Mouse (Mus musculus) right cerebral cortex, postnatal 25 days (tissue): ENCODE measurements around the gene Rpp40.

ENCODE experiments used
- DNase-seq: peaks from one replicate; pipeline ENCODE4 v3.0.0; 2022

The Rpp40 gene

GRCm38 (mm10) chr13:35848694-35849093 is 57.5 kb downstream of the Rpp40 start:
- DNase-seq, result no peak

GRCm38 (mm10) chr13:35845306-35845705 is 60.9 kb downstream of the Rpp40 start:
- DNase-seq, result no peak
